Mouse (Mus musculus): ENCODE results near the gene Vangl2. TPM values are rescaled to one million over a fixed set of nuclear protein-coding genes. Genes with fewer than 3 reads are reported as not detected.

Gene Vangl2
- total and polyA plus RNA-seq, 3 experiments, result 0.39 to 3.0 TPM; not detected in 1

- Histone ChIP-seq H3K4me1 (ENCODE audit: control insufficient read depth in 1 of 2, insufficient read depth in 2 of 2, low read length in 2 of 2) (peaks cover 0 to 19% of the 10 kb centered on the region in 2 experiments; a peak in 3 of 4 replicates), H3K27ac (ENCODE audit: control insufficient read depth, low read depth, low read length) (peak overlapping the region; percentile 46), H3K36me3 (ENCODE audit: control insufficient read depth in 1 of 2, insufficient read depth in 2 of 2, low read length in 2 of 2) (peaks cover 0 to 15% of the 10 kb centered on the region in 2 experiments; a peak in 2 of 4 replicates), H3K27me3 (ENCODE audit: control insufficient read depth in 1 of 2, insufficient read depth in 2 of 2, low read length in 2 of 2) (no peaks in the 10 kb centered on the region), H3K79me2 (ENCODE audit: control insufficient read depth, insufficient read depth, low read length, poor library complexity) (no peaks in the 10 kb centered on the region), H3K9ac (ENCODE audit: control insufficient read depth, low read depth, low read length, poor library complexity, severe bottlenecking) (no peak overlapping the region), H3K9me3 (replicated peaks; ENCODE audit: insufficient read depth, low read length) (no peaks in the 10 kb centered on the region), H3K4me3 (ENCODE audit: control insufficient read depth in 1 of 2, insufficient read depth in 1 of 2, low read depth in 2 of 2, low read length in 2 of 2) (peak overlapping the region in 1 of 2 experiments; percentile 18; a peak in 1 of 4 replicates)
- peak; percentile 77 for TF ChIP-seq ELF1 (IDR thresholded peaks at IDR 0.05; ENCODE audit: low read depth, low read length)
- no peak; the same call in 1 of the 2 replicates for TF ChIP-seq MAX (IDR thresholded peaks at IDR 0.05; ENCODE audit: low read length)
- peak in 1 of 2 experiments; percentile 43; a peak in 2 of 4 replicates for TF ChIP-seq EP300 (IDR thresholded peaks at IDR 0.05; ENCODE audit: low read depth in 1 of 2, low read length in 2 of 2)
- TF ChIP-seq USF1 (IDR thresholded peaks at IDR 0.05; ENCODE audit: low read depth, low read length), result no peak
- TF ChIP-seq ETS1 (IDR thresholded peaks at IDR 0.05; ENCODE audit: low read depth, low read length), result peak; percentile 31; the same call in 1 of the 2 replicates
- TF ChIP-seq RCOR1 (IDR thresholded peaks at IDR 0.05; ENCODE audit: low read depth, low read length), result peak; percentile 46; the same call in 1 of the 2 replicates
- TF ChIP-seq MYC (IDR thresholded peaks at IDR 0.05; ENCODE audit: low read depth, low read length), result peak; percentile 73
- no peak for TF ChIP-seq MAFK (IDR thresholded peaks at IDR 0.05; ENCODE audit: borderline replicate concordance, low read depth, low read length)
- peak; percentile 34 for TF ChIP-seq SIN3A (IDR thresholded peaks at IDR 0.05; ENCODE audit: low read length)
- peak; percentile 83 for DNase-seq (ENCODE audit: low read depth, low spot score)
Measured at GRCm38 (mm10) chr1:171955071-171955470, 73.2 kb downstream of the Vangl2 start.

Other genes with a start within 250 kb of the Vangl2 start
- 6.8 and 7.7 TPM in 2 replicates for gene Cd84, start 188.7 kb downstream of the Vangl2 start, total RNA-seq (2012; rRNA removed)
- 10 to 100 TPM in 1 of 2 experiments, not detected in 1; 10.4 TPM for gene Cd84, start 188.7 kb downstream of the Vangl2 start, polyA plus RNA-seq (2012; ENCODE audit: insufficient read depth in 1 of 2, insufficient read length in 2 of 2, low read depth in 1 of 2, low replicate concordance in 2 of 2, missing spikeins in 1 of 2)
- 0.04 and 0.10 TPM in 2 replicates for gene Gm10521, start 132.8 kb downstream of the Vangl2 start, total RNA-seq (2012; rRNA removed)
- under 1 TPM in 1 of 2 experiments, not detected in 1; 0.39 TPM for gene Gm10521, start 132.8 kb downstream of the Vangl2 start, polyA plus RNA-seq (2012; ENCODE audit: insufficient read depth in 1 of 2, insufficient read length in 2 of 2, low read depth in 1 of 2, low replicate concordance in 2 of 2, missing spikeins in 1 of 2)
- gene Slamf6, start 110.9 kb downstream of the Vangl2 start, total RNA-seq (2012; rRNA removed), result not detected in 2 replicates
- under 1 TPM in 1 of 2 experiments, not detected in 1; 0.01 TPM for gene Slamf6, start 110.9 kb downstream of the Vangl2 start, polyA plus RNA-seq (2012; ENCODE audit: insufficient read depth in 1 of 2, insufficient read length in 2 of 2, low read depth in 1 of 2, low replicate concordance in 2 of 2, missing spikeins in 1 of 2)
- gene Nhlh1, start 29.1 kb upstream of the Vangl2 start, total RNA-seq (2012; rRNA removed), result not detected in 2 replicates
- not detected for gene Nhlh1, start 29.1 kb upstream of the Vangl2 start, polyA plus RNA-seq (2012; ENCODE audit: insufficient read depth in 1 of 2, insufficient read length in 2 of 2, low read depth in 1 of 2, low replicate concordance in 2 of 2, missing spikeins in 1 of 2)
- 90.8 and 92.3 TPM in 2 replicates for gene Copa, start 54.1 kb upstream of the Vangl2 start, total RNA-seq (2012; rRNA removed)
- 100 to 1,000 TPM in 1 of 2 experiments, 10 to 100 TPM in 1; 81.2 to 118 TPM for gene Copa, start 54.1 kb upstream of the Vangl2 start, polyA plus RNA-seq (2012; ENCODE audit: insufficient read depth in 1 of 2, insufficient read length in 2 of 2, low read depth in 1 of 2, low replicate concordance in 2 of 2, missing spikeins in 1 of 2)
- gene Ncstn, start 54.4 kb upstream of the Vangl2 start, total RNA-seq (2012; rRNA removed), result 9.6 and 9.9 TPM in 2 replicates
- gene Ncstn, start 54.4 kb upstream of the Vangl2 start, polyA plus RNA-seq (2012; ENCODE audit: insufficient read depth in 1 of 2, insufficient read length in 2 of 2, low read depth in 1 of 2, low replicate concordance in 2 of 2, missing spikeins in 1 of 2), result 10 to 100 TPM in 1 of 2 experiments, not detected in 1; 38.5 TPM
- 26.3 and 27.7 TPM in 2 replicates for gene Pex19, start 98.3 kb upstream of the Vangl2 start, total RNA-seq (2012; rRNA removed)
- 10 to 100 TPM in 1 of 2 experiments, not detected in 1; 53.6 TPM for gene Pex19, start 98.3 kb upstream of the Vangl2 start, polyA plus RNA-seq (2012; ENCODE audit: insufficient read depth in 1 of 2, insufficient read length in 2 of 2, low read depth in 1 of 2, low replicate concordance in 2 of 2, missing spikeins in 1 of 2)
- 31.7 and 32.1 TPM in 2 replicates for gene Dcaf8, start 119.6 kb upstream of the Vangl2 start, total RNA-seq (2012; rRNA removed)
- gene Dcaf8, start 119.6 kb upstream of the Vangl2 start, polyA plus RNA-seq (2012; ENCODE audit: insufficient read depth in 1 of 2, insufficient read length in 2 of 2, low read depth in 1 of 2, low replicate concordance in 2 of 2, missing spikeins in 1 of 2), result 10 to 100 TPM; 45.8 to 49.0 TPM
- gene Pea15a, start 178.4 kb upstream of the Vangl2 start, total RNA-seq (2012; rRNA removed), result 2.4 and 3.0 TPM in 2 replicates
- 1 to 10 TPM in 1 of 2 experiments, not detected in 1; 7.5 TPM for gene Pea15a, start 178.4 kb upstream of the Vangl2 start, polyA plus RNA-seq (2012; ENCODE audit: insufficient read depth in 1 of 2, insufficient read length in 2 of 2, low read depth in 1 of 2, low replicate concordance in 2 of 2, missing spikeins in 1 of 2)
- not detected in 2 replicates for gene Casq1, start 191.4 kb upstream of the Vangl2 start, total RNA-seq (2012; rRNA removed)
- gene Casq1, start 191.4 kb upstream of the Vangl2 start, polyA plus RNA-seq (2012; ENCODE audit: insufficient read depth in 1 of 2, insufficient read length in 2 of 2, low read depth in 1 of 2, low replicate concordance in 2 of 2, missing spikeins in 1 of 2), result under 1 TPM in 1 of 2 experiments, not detected in 1; 0.21 TPM
- not detected in 2 replicates for gene Atp1a4, start 230.0 kb upstream of the Vangl2 start, total RNA-seq (2012; rRNA removed)
- not detected for gene Atp1a4, start 230.0 kb upstream of the Vangl2 start, polyA plus RNA-seq (2012; ENCODE audit: insufficient read depth in 1 of 2, insufficient read length in 2 of 2, low read depth in 1 of 2, low replicate concordance in 2 of 2, missing spikeins in 1 of 2)
- gene Igsf8, start 233.2 kb upstream of the Vangl2 start, total RNA-seq (2012; rRNA removed), result 65.2 and 88.0 TPM in 2 replicates
- 10 to 100 TPM in 1 of 2 experiments, not detected in 1; 97.2 TPM for gene Igsf8, start 233.2 kb upstream of the Vangl2 start, polyA plus RNA-seq (2012; ENCODE audit: insufficient read depth in 1 of 2, insufficient read length in 2 of 2, low read depth in 1 of 2, low replicate concordance in 2 of 2, missing spikeins in 1 of 2)